Mouse (Mus musculus) olfactory bulb, adult 2 months (tissue): Measurements from ENCODE around the gene Meaf6.

ENCODE experiments used
- CTCF ChIP-seq: fragments of 200-500 bp; IDR thresholded peaks from 2 replicates; pipeline ENCODE4 v1.5.1; 2012; ENCODE audit warnings: low read depth, mild to moderate bottlenecking, low read length, moderate library complexity; ENCODE audit not compliant: insufficient read depth
- POLR2A ChIP-seq: fragments of 200-500 bp; IDR thresholded peaks from 2 replicates; pipeline ENCODE4 v1.6.1; 2012; ENCODE audit warnings: mild to moderate bottlenecking, low read depth, low read length, moderate library complexity; ENCODE audit not compliant: insufficient read depth

GRCm38 (mm10) chr4:125122431-125123278, 37.7 kb downstream of the Meaf6 start:
- TF ChIP-seq CTCF (no peak), POLR2A (no peak)
